8 mouse cellular contexts compared by ENCODE assay signal in genomic region chr10:98915398-98915931, GRCm38 (mm10). TPM values are rescaled to one million over a fixed set of nuclear protein-coding genes. Genes with fewer than 3 reads are reported as not detected.
DNase-seq lines count a peak whose midpoint lies in the region; ATAC-seq and TF ChIP-seq lines count a peak whose summit lies in the region.

No protein-coding gene starts in this region.

- no peaks in the 10 kb centered on the region; the same call in 1 of the 2 replicates for H3K4me1 ChIP-seq in cerebellum, adult 2 months (ENCODE audit: control insufficient read depth, insufficient read depth, low read length)
- H3K4me1 ChIP-seq in intestine, embryonic 15.5 days (replicated peaks): 0 out of 2 replicates have a peak, but pooled peaks cover 6% of the 10 kb centered on the region
- peaks cover under 1% of the 10 kb centered on the region for H3K4me1 ChIP-seq in lung, adult 2 months (ENCODE audit: control insufficient read depth, insufficient read depth, low read length)

- peak overlapping the region; percentile 93 for H3K9ac ChIP-seq in intestine, embryonic 15.5 days

- WGBS in cerebellum, adult 2 months: 1% methylated on average over 54 of the region's 54 CpGs
- WGBS in intestine, embryonic 15.5 days: under 1% methylated on average over 46 of the region's 54 CpGs
- WGBS in lung, adult 2 months: under 1% methylated on average over 46 of the region's 54 CpGs

- DNase-seq in lung, adult 18-20 months: peak; percentile 40 to 42
- DNase-seq in lung, postnatal 25 days (ENCODE audit: low spot score): no peak
- peak in 1 of 2 experiments; percentile 64 for DNase-seq in cerebellum, adult 2 months
- peak; percentile 31 for DNase-seq in gastrocnemius, postnatal 25 days
- DNase-seq in lung, adult 2 months: peak; percentile 69
- peak; percentile 33 for DNase-seq in ovary, postnatal 10 days (ENCODE audit: low spot score)
- DNase-seq in urinary bladder, postnatal 14 days (ENCODE audit: low spot score): peak; percentile 49

- H3K9me3 ChIP-seq in intestine, embryonic 15.5 days: no peaks in the 10 kb centered on the region

- no peaks in the 10 kb centered on the region for H3K27me3 ChIP-seq in cerebellum, adult 2 months (ENCODE audit: control insufficient read depth, insufficient read depth, low read length)
- no peaks in the 10 kb centered on the region for H3K27me3 ChIP-seq in intestine, embryonic 15.5 days (replicated peaks)

- H3K4me3 ChIP-seq in cerebellum, adult 2 months (replicated peaks; ENCODE audit: insufficient read depth, low read depth, low read length): peak overlapping the region; percentile 97
- H3K4me3 ChIP-seq in intestine, embryonic 15.5 days (replicated peaks): peak overlapping the region; percentile 91
- peak overlapping the region; percentile 100 for H3K4me3 ChIP-seq in lung, adult 2 months (replicated peaks; ENCODE audit: extremely low read depth, low read depth, low read length)

- TF ChIP-seq POLR2A in cerebellum, adult 2 months (IDR thresholded peaks at IDR 0.05; ENCODE audit: borderline replicate concordance, insufficient read depth, low read length): no peak
- TF ChIP-seq POLR2A in lung, adult 2 months (IDR thresholded peaks at IDR 0.05; ENCODE audit: borderline replicate concordance, extremely low read depth, low read depth, low read length): no peak

- TF ChIP-seq CTCF in cerebellum, adult 2 months (IDR thresholded peaks at IDR 0.05; ENCODE audit: borderline replicate concordance, insufficient read depth, low read depth, low read length): no peak
- no peak for TF ChIP-seq CTCF in lung, adult 2 months (IDR thresholded peaks at IDR 0.05; ENCODE audit: insufficient read depth, low read length)

- H3K4me2 ChIP-seq in intestine, embryonic 15.5 days (replicated peaks): peak overlapping the region; percentile 67

- ATAC-seq in intestine, embryonic 15.5 days: peak; percentile 8

- no peaks in the 10 kb centered on the region for H3K36me3 ChIP-seq in intestine, embryonic 15.5 days

- peak overlapping the region; percentile 56 for H3K27ac ChIP-seq in cerebellum, adult 2 months (ENCODE audit: insufficient read depth, low read length)
- peak overlapping the region; percentile 100 for H3K27ac ChIP-seq in intestine, embryonic 15.5 days

RNA-seq across cellular contexts. Expression of gene Atp2b1, which starts 1.3 kb away (rescaled TPM):
- 113 and 132 TPM in 2 replicates for polyA plus RNA-seq in cerebellum, adult 2 months (2012; rRNA removed)
- 10 to 100 TPM; 62.0 to 62.8 TPM for total RNA-seq in gastrocnemius, postnatal 25 days (2021)
- 155 and 176 TPM in 2 replicates for polyA plus RNA-seq in intestine, embryonic 15.5 days (2015; fragmentation: Nextera tagmentation; extraction: Ambion mirVana)
- 19.0 and 23.2 TPM in 2 replicates for polyA plus RNA-seq in lung, adult 2 months (2012; rRNA removed)
